Mouse (Mus musculus): ENCODE results near the gene BC051019. TPM values are rescaled to one million over a fixed set of nuclear protein-coding genes. Genes with fewer than 3 reads are reported as not detected.

The BC051019 gene
- polyA plus RNA-seq, 1 experiment from 2014 or later, result 0.73 TPM

- WGBS, result 88% methylated on average over 5 of the region's 5 CpGs
- no peaks in the 10 kb centered on the region for H3K9me3 ChIP-seq
- H3K4me1 ChIP-seq (replicated peaks), result peaks cover 22% of the 10 kb centered on the region
- H3K36me3 ChIP-seq, result no peaks in the 10 kb centered on the region; the same call in 1 of the 2 replicates
- H3K4me3 ChIP-seq, result no peak overlapping the region
- peaks cover 5% of the 10 kb centered on the region for H3K27me3 ChIP-seq (ENCODE audit: insufficient read depth, poor library complexity, severe bottlenecking)
- no peak overlapping the region for H3K27ac ChIP-seq
- DNase-seq (ENCODE audit: low spot score), result no peak
Observed at GRCm38 (mm10) chr7:109669426-109670170, 54.1 kb downstream of the BC051019 start.

- H3K36me3 ChIP-seq, result no peaks in the 10 kb centered on the region; the same call in 1 of the 2 replicates
- H3K9me3 ChIP-seq, result no peaks in the 10 kb centered on the region
- no peak for DNase-seq (ENCODE audit: low spot score)
- peaks cover 14% of the 10 kb centered on the region for H3K4me1 ChIP-seq (replicated peaks)
- no peak overlapping the region for H3K27ac ChIP-seq
- H3K4me3 ChIP-seq, result no peak overlapping the region
- H3K27me3 ChIP-seq (ENCODE audit: insufficient read depth, poor library complexity, severe bottlenecking), result peaks cover 5% of the 10 kb centered on the region; the same call in 1 of the 2 replicates
- WGBS, result 85% methylated on average over 5 of the region's 5 CpGs
Observed at GRCm38 (mm10) chr7:109666664-109667063, 57.0 kb downstream of the BC051019 start.

GRCm38 (mm10) chr7:109662626-109663025 lies 61.0 kb downstream of the BC051019 start:
- H3K4me3 ChIP-seq, result no peak overlapping the region
- H3K4me1 ChIP-seq (replicated peaks), result 0 out of 2 replicates have a peak, but pooled peaks cover 5% of the 10 kb centered on the region
- no peak overlapping the region for H3K27ac ChIP-seq
- H3K27me3 ChIP-seq (ENCODE audit: insufficient read depth, poor library complexity, severe bottlenecking), result no peaks in the 10 kb centered on the region
- H3K36me3 ChIP-seq, result no peaks in the 10 kb centered on the region
- no peak for DNase-seq (ENCODE audit: low spot score)
- WGBS, result 90% methylated on average over 4 of the region's 4 CpGs
- H3K9me3 ChIP-seq, result no peaks in the 10 kb centered on the region

Other genes with a start within 250 kb of the BC051019 start
- 0.07 and 0.08 TPM in 2 replicates for gene Trim66, start 215.7 kb downstream of the BC051019 start, polyA plus RNA-seq (2016; fragmentation: Nextera tagmentation; extraction: Ambion mirVana)
- 101 and 126 TPM in 2 replicates for gene Rpl27a, start 204.7 kb downstream of the BC051019 start, polyA plus RNA-seq (2016; fragmentation: Nextera tagmentation; extraction: Ambion mirVana)
- gene St5, start 20.2 kb downstream of the BC051019 start, polyA plus RNA-seq (2016; fragmentation: Nextera tagmentation; extraction: Ambion mirVana), result 43.2 and 44.3 TPM in 2 replicates
- 24.5 and 27.2 TPM in 2 replicates for gene Akip1, start 20.2 kb downstream of the BC051019 start, polyA plus RNA-seq (2016; fragmentation: Nextera tagmentation; extraction: Ambion mirVana)
- gene Ascl3, start 7.9 kb upstream of the BC051019 start, polyA plus RNA-seq (2016; fragmentation: Nextera tagmentation; extraction: Ambion mirVana), result 0.24 and 0.25 TPM in 2 replicates
- 40.5 and 53.2 TPM in 2 replicates for gene Tmem9b, start 29.0 kb upstream of the BC051019 start, polyA plus RNA-seq (2016; fragmentation: Nextera tagmentation; extraction: Ambion mirVana)
- 0.68 and 0.86 TPM in 2 replicates for gene Nrip3, start 58.2 kb upstream of the BC051019 start, polyA plus RNA-seq (2016; fragmentation: Nextera tagmentation; extraction: Ambion mirVana)
- 4.7 and 5.8 TPM in 2 replicates for gene Scube2, start 141.8 kb upstream of the BC051019 start, polyA plus RNA-seq (2016; fragmentation: Nextera tagmentation; extraction: Ambion mirVana)
- gene Dennd5a, start 236.6 kb upstream of the BC051019 start, polyA plus RNA-seq (2016; fragmentation: Nextera tagmentation; extraction: Ambion mirVana), result 26.9 and 28.8 TPM in 2 replicates

All from hindbrain, embryonic 10.5 days (tissue).